Mouse (Mus musculus) hindbrain, embryonic 10.5 days (tissue): Measurements from ENCODE around the gene Rnf181. TPM values are rescaled to one million over a fixed set of nuclear protein-coding genes. Genes with fewer than 3 reads are reported as not detected.

Source experiments
- DNase-seq: peaks from one replicate; pipeline ENCODE4 v3.0.0-alpha.2; 2017; ENCODE audit warnings: low spot score
- H3K27ac ChIP-seq: fragments of 300-500 bp; sonication (generic); 2 replicates; pipeline ENCODE4 v1.5.1; 2016; ENCODE audit warnings: mild to moderate bottlenecking, moderate library complexity
- H3K27me3 ChIP-seq: fragments of 300-500 bp; sonication (generic); 2 replicates; pipeline ENCODE4 v1.6.1; 2016; ENCODE audit warnings: mild to moderate bottlenecking; ENCODE audit not compliant: poor library complexity, insufficient read depth, severe bottlenecking
- H3K36me3 ChIP-seq: fragments of 300-500 bp; sonication (generic); 2 replicates; pipeline ENCODE4 v1.6.1; 2016; ENCODE audit warnings: mild to moderate bottlenecking, moderate library complexity
- H3K4me1 ChIP-seq: fragments of 300-500 bp; sonication (generic); replicated peaks from 2 replicates; pipeline ENCODE4 v1.6.1; 2016; ENCODE audit warnings: mild to moderate bottlenecking
- H3K4me3 ChIP-seq: fragments of 300-500 bp; sonication (generic); 2 replicates; pipeline ENCODE4 v1.5.1; 2016; ENCODE audit warnings: mild to moderate bottlenecking, moderate library complexity
- H3K9me3 ChIP-seq: fragments of 300-500 bp; sonication (generic); 2 replicates; pipeline ENCODE4 v1.6.1; 2016; ENCODE audit warnings: mild to moderate bottlenecking, moderate library complexity
- WGBS: fragments of 180-500 bp; shearing (Covaris S2); methylation state at CpG from one replicate; pipeline ENCODE4 v1.1.7; 2016; 5-methylcytosine and 5-hydroxymethylcytosine counted together
- polyA plus RNA-seq: library from polyadenylated mRNA; unstranded; fragments of >200 nt; fragmentation: Nextera tagmentation; extraction: Ambion mirVana; gene quantifications from 2 replicates; pipeline ENCODE4 v1.2.1, GENCODE M21; 2016

Gene Rnf181
- polyA plus RNA-seq, 1 experiment from 2014 or later: 110 TPM

DNA sequence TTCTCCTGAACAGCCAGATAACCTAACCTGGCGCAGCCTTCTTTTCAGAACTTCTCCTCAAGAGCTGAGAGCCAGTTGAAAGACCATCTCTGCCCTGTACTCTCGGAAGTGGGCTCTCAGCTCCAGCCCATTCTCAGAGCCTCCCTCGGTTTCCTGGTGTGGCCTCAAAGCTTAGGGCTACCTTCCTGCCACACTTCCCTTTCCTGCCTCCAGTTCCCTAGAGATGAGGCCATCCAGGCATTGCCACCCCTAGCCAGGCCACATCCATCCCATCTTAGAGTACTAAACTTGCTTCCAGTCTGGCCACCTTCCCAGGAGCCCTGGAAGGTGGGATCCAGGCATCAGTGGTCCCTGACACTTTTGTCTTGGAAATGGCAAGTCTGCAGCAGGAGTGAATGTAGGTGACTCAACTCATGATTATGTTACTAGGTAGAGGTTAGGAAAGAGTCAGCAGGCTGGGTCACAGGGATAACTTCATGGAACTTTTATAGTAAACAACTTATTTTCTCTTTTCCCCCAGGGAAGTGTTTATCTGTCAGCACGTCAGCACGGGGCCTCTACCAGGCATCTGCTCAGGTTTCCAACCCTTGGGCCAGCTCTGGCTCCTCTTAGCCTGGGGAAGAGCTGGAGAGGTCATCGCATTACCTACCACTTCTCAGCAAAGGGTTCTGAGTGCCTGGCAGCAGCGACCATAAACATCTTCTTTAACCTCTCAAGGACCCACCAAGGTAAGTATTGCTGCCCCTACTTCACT, 12.8 kb upstream of the Rnf181 start:
- no peaks in the 10 kb centered on the region for H3K9me3 ChIP-seq
- peaks cover 10% of the 10 kb centered on the region for H3K4me1 ChIP-seq
- H3K27ac ChIP-seq: peak overlapping the region; percentile 71
- peaks cover 40% of the 10 kb centered on the region for H3K27me3 ChIP-seq
- H3K36me3 ChIP-seq: no peaks in the 10 kb centered on the region
- 37% methylated on average over 7 of the region's 7 CpGs for WGBS
- peak overlapping the region; percentile 55 for H3K4me3 ChIP-seq
- DNase-seq: no peak

DNA sequence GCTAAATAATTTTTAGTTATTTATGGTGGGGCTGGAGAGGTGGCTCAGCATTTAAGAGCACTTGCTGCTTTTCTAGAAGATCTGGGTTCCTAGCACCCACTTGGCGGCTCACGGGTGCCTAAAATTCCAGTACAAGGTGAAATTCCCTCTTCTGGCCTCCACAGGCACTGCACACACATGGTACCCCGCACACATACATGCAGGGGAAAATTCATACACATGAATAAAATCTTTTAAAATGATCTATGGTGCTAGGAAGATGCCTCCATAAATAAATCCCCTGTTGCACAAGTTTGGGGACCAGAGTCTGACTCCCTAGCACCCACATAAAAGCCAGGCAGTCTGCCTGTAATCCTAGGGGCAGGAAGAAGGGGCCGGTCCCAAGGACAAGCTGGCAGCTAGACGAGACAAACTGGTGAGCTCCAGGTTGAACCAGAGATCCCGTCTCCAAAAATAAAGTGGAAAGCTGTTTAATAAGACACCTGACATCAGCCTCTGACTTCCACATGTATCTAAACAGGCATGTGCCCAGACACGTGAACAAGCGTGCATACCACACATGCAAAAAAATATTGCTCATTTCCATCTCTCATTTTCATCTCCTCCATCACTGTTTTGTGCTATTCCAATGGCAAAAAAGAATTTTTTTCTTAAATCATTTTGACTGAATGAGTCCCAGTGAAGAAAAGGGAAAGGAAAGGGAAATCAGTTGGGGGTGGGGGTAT, 11.9 kb upstream of the Rnf181 start:
- peaks cover 40% of the 10 kb centered on the region for H3K27me3 ChIP-seq
- no peaks in the 10 kb centered on the region for H3K9me3 ChIP-seq
- no peak overlapping the region for H3K27ac ChIP-seq
- DNase-seq: no peak
- WGBS: 85% methylated on average over 8 of the region's 8 CpGs
- peaks cover 10% of the 10 kb centered on the region for H3K4me1 ChIP-seq
- no peak overlapping the region for H3K4me3 ChIP-seq
- no peaks in the 10 kb centered on the region for H3K36me3 ChIP-seq

DNA sequence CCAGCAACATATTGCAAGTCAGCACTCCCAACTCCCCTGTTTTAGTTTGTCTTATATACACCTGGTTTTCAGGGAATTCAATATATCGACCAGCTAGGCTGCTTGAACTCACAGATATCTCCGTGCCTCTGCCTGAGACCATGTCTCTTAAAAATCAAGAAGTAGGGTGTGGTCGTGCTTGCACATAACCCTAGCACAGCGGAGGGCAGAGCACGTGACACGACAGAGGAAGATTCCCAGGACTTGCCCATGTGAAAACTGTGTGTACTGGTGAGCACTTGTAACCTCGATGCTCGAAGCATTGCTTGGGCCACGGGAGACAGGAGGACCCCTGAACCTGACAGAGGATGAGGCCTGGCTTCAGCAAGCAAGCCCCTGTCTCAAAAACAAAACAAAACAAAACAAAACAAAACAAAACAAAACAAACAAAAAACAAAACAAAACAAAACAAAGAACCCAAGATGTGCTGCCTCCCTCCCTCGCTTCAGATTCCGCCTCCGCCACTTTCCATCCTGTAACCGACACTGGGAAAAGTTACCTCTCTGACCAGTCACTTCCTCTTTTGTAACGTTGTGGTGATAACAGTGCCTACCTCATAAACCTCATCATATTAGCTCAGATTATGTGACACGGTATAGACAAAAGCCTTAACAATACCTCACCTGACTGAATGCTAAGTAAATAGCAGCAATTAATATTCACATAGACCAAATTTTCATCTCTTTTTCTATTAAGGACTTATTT, 8.2 kb upstream of the Rnf181 start:
- Histone ChIP-seq H3K27ac (no peak overlapping the region), H3K4me3 (no peak overlapping the region), H3K36me3 (no peaks in the 10 kb centered on the region), H3K4me1 (peaks cover 15% of the 10 kb centered on the region), H3K9me3 (no peaks in the 10 kb centered on the region), H3K27me3 (peaks cover 22% of the 10 kb centered on the region)
- no peak for DNase-seq
- 84% methylated on average over 15 of the region's 15 CpGs for WGBS

DNA sequence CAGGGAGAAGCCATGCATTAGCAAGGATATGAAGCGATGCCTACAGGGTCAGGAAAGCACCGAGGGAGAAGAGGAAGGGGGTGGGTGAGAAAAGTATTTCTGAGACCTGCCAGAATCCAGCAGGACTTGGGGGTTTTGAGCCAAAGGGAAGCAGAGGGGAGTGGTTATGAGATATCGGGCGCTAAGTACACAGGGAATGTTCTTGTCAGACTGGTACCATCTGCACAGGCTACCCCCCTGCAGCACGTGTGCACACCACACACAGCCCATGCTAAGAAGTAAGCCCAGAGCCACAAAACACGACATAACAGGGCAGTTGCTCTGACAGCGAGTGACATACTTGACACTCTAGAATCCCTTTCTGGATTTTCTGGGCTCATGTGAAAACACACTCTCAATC, 7.5 kb upstream of the Rnf181 start:
- H3K9me3 ChIP-seq: no peaks in the 10 kb centered on the region
- peaks cover 11% of the 10 kb centered on the region for H3K4me1 ChIP-seq
- DNase-seq: no peak
- peaks cover 14% of the 10 kb centered on the region for H3K27me3 ChIP-seq
- no peak overlapping the region for H3K4me3 ChIP-seq
- WGBS: 80% methylated on average over 7 of the region's 7 CpGs
- H3K27ac ChIP-seq: no peak overlapping the region
- H3K36me3 ChIP-seq: no peaks in the 10 kb centered on the region

DNA sequence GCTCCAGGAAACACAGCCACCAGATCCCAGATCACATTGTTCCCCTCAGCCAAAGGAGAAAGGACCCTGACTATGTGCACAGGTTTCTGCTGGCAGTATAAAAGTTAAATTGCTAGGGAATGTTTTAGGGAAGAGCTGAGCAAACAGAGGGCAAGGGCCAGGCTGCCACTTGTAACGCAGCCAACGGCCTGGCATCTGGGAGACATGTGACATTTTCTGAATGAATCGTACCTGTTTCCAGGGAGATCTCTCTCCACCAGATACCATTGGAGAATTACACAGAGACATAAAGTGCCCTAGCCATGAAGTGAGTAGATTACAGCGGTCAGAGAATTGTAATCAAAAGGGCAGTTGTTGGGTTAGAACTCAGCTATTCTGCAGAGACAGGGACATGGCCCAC, 6.4 kb upstream of the Rnf181 start:
- Histone ChIP-seq H3K27me3 (peaks cover 4% of the 10 kb centered on the region), H3K4me1 (peaks cover 11% of the 10 kb centered on the region), H3K4me3 (no peak overlapping the region), H3K27ac (no peak overlapping the region), H3K36me3 (no peaks in the 10 kb centered on the region), H3K9me3 (no peaks in the 10 kb centered on the region)
- 88% methylated on average over 4 of the region's 4 CpGs for WGBS
- DNase-seq: no peak

DNA sequence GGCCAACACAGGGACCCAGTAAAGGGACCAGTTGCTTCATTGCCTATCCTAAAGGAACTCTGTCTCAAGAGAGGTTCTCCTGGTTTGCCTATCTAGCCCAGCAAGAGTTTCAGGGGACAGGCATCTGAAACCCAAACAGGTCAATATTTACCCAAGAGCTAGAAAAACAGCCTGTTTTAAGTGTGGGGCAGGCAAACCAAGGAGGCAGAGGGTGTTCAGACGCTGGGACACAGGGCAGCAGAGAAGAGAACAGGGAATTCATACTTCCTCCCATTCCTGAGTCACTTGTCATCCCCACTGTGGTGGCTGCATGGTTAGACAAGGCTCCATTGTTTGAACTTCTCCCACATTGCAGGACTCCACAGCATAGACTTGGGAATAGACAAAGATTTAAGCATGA, 4.8 kb upstream of the Rnf181 start:
- Histone ChIP-seq H3K27me3 (no peaks in the 10 kb centered on the region), H3K36me3 (no peaks in the 10 kb centered on the region), H3K9me3 (no peaks in the 10 kb centered on the region), H3K4me3 (no peak overlapping the region), H3K27ac (peak overlapping the region; percentile 43), H3K4me1 (peaks cover 11% of the 10 kb centered on the region)
- WGBS: 24% methylated on average over 1 of the region's 1 CpGs
- DNase-seq: no peak

DNA sequence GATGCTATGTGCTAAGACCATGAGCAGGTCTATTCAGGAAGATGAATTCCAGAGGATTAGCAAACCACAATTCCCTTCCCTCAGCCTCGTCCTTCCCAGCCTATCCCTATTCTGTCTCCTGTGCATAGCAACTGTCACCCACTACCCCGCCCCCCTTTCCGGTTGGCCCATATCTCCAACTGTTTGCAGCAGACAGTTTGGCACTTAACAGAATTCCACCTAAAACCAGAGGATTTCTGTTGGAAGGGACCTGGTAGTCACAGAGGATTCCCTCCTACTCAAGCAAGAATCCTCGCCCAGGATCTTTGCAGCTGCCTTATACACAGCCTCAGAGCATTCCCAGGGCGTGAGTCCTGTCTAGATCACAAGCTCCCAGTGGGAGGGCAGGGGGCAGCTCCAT, 4.4 kb upstream of the Rnf181 start:
- H3K4me3 ChIP-seq: no peak overlapping the region
- no peaks in the 10 kb centered on the region for H3K36me3 ChIP-seq
- H3K9me3 ChIP-seq: no peaks in the 10 kb centered on the region
- WGBS: 49% methylated on average over 5 of the region's 5 CpGs
- H3K27me3 ChIP-seq: no peaks in the 10 kb centered on the region
- no peak for DNase-seq
- H3K4me1 ChIP-seq: peaks cover 11% of the 10 kb centered on the region
- peak overlapping the region; percentile 43 for H3K27ac ChIP-seq

DNA sequence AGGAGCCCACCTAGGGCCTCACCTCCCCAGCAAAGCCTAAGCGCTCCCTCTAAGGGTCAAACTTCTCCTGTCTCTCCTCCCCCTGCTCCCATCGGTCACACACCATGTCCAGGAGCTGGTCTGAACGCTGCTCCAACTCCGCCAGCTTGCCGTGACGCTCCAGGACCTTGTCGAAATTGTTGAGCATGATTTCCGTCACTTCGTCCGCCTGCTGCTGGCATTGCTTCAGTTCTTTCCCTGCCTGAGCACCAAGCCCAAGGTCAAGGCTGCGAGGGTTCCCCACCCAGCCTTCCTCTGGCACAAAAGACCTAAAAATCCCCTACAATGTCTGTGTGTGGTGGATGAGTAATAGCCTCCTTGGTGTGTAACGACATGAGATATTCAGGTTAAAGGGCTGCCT, 3.3 kb upstream of the Rnf181 start:
- Histone ChIP-seq H3K27ac (no peak overlapping the region), H3K4me3 (no peak overlapping the region), H3K4me1 (peaks cover 11% of the 10 kb centered on the region), H3K9me3 (no peaks in the 10 kb centered on the region), H3K36me3 (no peaks in the 10 kb centered on the region), H3K27me3 (no peaks in the 10 kb centered on the region)
- WGBS: 80% methylated on average over 12 of the region's 12 CpGs
- DNase-seq: no peak

DNA sequence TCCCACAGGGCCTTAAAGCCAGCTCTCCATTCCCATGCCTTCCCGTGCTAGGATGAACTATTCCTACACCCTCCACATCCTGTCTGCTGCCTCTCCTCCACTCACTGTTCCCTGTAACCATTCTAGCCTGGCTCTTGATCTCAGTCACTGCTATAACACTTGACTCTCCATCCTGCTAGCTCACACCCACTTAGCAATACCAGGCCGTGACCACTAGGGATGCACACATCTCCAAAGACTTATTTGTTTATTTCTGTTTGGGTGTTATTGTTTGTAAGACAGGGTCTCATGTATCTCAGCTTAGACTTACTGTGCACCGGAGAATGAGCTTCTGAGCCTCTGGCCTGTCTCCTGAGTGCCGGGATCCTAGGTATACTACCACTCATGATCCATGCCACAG, 2.8 kb upstream of the Rnf181 start:
- Histone ChIP-seq H3K27ac (no peak overlapping the region), H3K9me3 (no peaks in the 10 kb centered on the region), H3K4me3 (no peak overlapping the region), H3K27me3 (no peaks in the 10 kb centered on the region), H3K36me3 (no peaks in the 10 kb centered on the region), H3K4me1 (peaks cover 11% of the 10 kb centered on the region)
- WGBS: 81% methylated on average over 4 of the region's 4 CpGs
- no peak for DNase-seq

DNA sequence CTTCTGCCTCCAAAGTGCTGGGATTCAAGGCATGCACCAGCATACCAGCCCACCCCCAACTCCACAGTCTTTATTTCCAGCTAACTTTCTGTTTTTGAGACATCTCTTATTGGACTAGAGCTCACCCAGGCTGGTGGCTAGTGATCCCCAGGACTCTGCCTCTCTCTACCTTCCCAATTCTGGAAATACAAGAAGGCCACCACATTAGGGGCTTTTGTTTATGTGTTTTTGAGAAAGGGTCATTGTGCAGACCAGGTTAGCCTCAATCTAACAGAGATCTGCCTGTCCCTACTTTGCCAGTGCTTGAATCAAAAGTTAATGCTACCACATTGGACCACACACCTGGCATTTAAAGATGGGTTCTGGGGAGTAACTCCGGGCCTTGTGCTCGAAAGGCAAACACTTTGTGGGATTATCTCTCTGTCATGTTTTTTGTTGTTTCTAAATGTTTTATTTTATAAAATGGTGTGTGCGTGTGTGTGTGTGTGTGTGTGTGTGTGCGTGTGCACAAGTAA, 761 bp upstream of the Rnf181 start:
- Histone ChIP-seq H3K4me3 (no peak overlapping the region), H3K27ac (no peak overlapping the region), H3K36me3 (no peaks in the 10 kb centered on the region), H3K27me3 (no peaks in the 10 kb centered on the region), H3K4me1 (peaks cover 17% of the 10 kb centered on the region), H3K9me3 (no peaks in the 10 kb centered on the region)
- WGBS: 72% methylated on average over 4 of the region's 4 CpGs
- DNase-seq: no peak

DNA sequence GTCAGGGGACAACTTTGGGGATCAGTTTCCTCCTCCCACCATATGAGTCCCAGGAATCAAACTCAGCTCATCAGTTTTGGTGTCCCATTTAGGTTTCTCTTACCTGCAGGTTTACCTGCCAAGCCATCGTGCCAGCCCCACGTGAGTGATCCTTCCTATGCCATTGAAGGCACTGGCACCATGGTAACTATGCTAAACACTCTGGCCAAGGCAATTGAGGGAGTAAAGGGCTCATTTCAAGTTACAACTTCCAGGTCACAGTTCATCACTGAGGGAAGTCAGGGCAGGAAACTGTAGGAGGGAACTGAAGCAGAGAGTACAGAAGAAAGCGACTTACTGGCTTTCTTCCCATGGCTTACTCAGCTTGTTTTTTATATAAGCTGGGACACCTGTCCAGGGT, 452 bp downstream of the Rnf181 start:
- Histone ChIP-seq H3K36me3 (no peaks in the 10 kb centered on the region), H3K9me3 (no peaks in the 10 kb centered on the region), H3K27ac (no peak overlapping the region), H3K4me3 (no peak overlapping the region), H3K27me3 (no peaks in the 10 kb centered on the region), H3K4me1 (peaks cover 18% of the 10 kb centered on the region)
- DNase-seq: no peak
- 66% methylated on average over 3 of the region's 3 CpGs for WGBS

DNA sequence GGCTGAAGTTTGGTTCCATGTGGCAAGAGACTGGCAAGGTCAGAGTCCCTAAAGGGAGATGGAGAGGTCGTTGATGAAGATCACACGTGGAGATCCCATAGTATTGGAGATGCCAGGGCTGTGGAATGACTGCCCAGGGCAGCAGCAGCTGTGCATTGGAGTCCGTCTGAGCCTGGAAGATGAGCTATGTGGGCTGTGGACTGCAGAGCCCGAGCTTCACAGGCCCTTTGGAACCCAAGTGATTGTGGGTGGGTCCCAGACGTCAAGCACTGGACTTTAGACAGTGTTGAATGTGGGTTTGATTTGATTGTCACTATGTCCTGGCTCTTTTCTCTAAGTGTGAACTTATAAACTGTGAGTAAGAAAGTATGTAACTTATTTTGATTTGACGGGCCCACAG, 1.8 kb downstream of the Rnf181 start:
- no peak for DNase-seq
- Histone ChIP-seq H3K36me3 (peaks cover 9% of the 10 kb centered on the region), H3K4me1 (peaks cover 24% of the 10 kb centered on the region), H3K27ac (no peak overlapping the region), H3K27me3 (no peaks in the 10 kb centered on the region), H3K4me3 (no peak overlapping the region), H3K9me3 (no peaks in the 10 kb centered on the region)
- WGBS: 77% methylated on average over 6 of the region's 6 CpGs

DNA sequence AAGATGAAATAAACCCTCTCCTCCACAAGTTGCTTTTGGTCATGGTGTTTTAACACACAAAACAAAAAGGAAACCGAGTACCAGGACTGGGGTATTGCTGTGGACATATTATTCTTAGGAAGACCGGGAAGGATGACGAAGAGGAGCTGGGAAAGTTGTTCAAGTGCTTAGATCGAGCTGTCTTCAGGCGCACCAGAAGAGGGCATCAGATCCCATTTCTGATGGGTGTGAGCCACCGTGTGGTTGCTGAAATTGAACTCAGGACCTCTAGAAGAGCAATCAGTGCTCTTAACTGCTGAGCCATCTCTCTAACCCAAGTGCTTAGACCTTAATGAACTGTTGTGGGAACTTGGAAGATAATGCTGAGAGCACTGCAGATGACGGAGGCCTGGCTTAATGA, 2.7 kb downstream of the Rnf181 start:
- Histone ChIP-seq H3K27me3 (no peaks in the 10 kb centered on the region), H3K27ac (no peak overlapping the region), H3K36me3 (peaks cover 19% of the 10 kb centered on the region), H3K4me1 (peaks cover 24% of the 10 kb centered on the region), H3K9me3 (no peaks in the 10 kb centered on the region), H3K4me3 (no peak overlapping the region)
- no peak for DNase-seq
- 44% methylated on average over 7 of the region's 7 CpGs for WGBS
